Mouse (Mus musculus): ENCODE data around the gene Mageb4.
"Not testable (repeated sequence)": the region's sequence is repeated elsewhere in the genome, so short reads cannot be mapped to it uniquely, and the experiment has no call there.

Gene Mageb4

DNA sequence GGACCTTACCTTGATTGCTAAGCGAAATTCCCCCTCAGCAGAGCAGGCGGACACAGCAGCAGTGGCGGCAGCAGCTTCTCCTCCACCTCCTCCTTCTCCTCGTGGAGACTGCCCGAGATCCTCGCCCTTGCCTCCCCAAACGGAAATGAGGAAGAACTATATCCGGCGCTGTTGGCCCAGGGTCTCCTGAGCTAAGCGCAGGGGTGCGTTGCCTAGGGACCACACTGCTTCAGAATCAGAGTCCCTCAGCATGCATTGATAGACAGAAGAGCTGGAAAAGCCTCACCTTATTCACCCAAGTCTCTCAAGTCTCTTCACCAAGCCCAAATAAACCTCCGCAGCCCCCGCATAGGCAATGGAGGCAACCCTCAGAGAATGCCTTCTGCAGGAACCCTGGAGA lies at the start of gene Mageb4:
Gene Mageb4 (minus strand): TSS at position 101 of the 400 bp plus-strand sequence.
- DNase-seq = not testable (repeated sequence)

DNA sequence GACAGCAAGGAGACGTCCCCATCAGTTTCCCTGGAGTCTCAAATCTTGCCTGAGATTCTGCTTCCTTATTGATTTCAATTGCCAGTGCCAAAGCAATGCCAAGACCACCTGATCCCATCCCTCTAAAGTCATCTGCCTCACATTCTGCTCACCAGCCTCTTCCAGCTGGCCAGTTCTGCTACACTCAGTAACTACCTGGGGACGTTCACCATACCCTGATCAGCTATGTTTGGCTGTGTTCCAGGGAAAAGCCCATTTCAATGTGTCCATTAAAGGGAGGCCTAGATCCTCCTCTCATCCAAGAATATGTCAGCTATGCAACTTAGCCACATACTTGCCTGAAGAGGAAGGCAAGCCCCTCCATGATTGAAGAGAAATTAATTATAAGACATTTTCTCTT lies 20.3 kb downstream of the Mageb4 start:
- not testable (repeated sequence) for DNase-seq

DNA sequence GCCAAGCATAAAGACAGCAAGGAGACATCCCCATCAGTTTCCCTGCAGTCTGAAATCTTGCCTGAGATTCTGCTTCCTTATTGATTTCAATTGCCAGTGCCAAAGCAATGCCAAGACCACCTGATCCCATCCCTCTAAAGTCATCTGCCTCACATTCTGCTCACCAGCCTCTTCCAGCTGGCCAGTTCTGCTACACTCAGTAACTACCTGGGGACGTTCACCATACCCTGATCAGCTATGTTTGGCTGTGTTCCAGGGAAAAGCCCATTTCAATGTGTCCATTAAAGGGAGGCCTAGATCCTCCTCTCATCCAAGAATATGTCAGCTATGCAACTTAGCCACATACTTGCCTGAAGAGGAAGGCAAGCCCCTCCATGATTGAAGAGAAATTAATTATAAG lies 58.9 kb downstream of the Mageb4 start:
- not testable (repeated sequence) for DNase-seq

DNA sequence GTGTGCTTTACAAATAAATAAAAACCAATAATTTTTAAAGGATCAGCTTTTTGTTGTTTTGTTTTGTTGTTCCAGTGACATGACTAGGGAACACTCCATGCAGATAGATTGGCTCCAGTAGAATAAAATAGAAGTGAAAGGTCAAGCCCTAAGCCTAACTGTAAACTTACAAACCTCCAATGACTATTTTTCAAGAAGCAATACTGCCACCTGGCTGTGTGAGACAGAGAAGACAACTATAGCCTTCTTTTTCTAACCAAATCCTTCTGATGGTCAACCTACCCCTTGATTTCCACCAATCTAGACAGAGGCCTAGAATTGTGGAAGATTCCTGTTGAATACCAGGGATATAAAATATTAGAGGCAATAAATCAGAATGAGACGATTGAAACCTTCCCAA lies 67.6 kb downstream of the Mageb4 start:
- DNase-seq = no peak
